Mouse (Mus musculus) CH12F3 (cell line): ENCODE measurements around the gene Gtf3c1.

Experiments used
- in situ Hi-C: fragments of 300-500 bp; cut with MboI; formaldehyde crosslinking; loops from 2 replicates; pipeline ENCODE4 v1.14.3; 2020; ENCODE audit warnings: low sequenced_read_pairs

The Gtf3c1 gene

DNA sequence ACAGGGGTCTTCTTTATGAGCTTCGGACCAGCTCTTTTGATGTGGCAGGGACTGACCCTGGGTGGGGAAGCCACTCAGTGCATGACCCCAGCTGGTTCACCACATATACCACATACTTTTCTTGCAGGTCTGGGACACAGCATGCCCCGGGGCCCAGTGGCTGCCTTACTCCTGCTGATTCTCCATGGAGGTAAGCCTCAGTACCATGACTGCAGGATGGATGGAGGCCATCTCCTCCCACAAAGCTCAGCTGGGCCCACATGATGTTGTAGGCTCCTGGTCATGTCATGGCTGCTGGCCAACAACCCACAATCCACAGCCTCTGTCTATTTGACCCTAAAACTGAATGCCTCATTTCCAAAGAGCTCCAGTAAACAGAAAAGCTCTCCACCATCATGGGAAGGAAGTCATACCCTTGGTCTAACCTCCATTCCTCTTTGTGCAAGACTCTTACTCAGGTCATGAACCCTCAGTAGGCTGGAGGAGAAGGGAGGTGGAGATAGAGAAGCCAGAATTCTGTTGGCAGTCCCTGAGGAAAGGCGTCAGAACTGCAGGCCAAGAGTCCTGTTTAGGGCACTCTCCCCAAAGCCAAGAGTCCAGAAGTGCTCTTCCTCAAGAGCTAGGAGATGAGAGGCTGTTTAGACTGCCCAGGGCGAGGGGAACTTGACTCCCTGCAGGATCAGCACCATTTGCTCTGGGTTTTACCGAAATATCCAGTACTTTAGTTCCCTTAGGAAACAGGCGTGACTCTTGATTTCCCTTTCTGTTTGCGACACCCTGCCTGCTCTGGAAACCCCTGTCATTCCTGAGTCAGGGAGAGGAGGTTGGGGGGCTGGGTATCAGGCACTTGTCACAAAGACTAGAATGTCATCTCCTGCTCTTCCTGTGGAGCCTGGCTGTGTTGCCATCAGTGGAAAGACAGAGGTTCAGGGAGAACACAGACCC lies 84.6 kb downstream of the Gtf3c1 start:
- in situ Hi-C loops: no loop called here

DNA sequence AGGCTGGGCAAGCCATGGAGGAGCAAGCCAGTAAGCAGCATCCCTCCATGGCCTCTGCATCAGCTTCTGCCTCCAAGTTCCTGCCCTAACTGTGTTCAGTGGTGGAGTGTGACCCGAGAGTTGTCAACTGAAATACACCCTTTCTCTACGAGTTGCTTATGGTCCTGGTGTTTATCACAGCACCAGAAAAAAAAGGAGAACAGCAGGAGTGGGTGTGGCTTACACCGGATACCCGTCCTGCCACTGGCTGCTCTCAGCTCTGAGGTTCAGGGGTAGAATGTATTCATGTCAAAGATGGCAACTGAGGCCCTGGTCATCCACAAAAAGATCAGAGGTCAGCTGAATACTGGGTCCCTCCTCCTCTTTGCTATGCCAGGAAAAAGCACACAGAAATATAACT lies 87.5 kb downstream of the Gtf3c1 start:
- in situ Hi-C loops: no loop called here

DNA sequence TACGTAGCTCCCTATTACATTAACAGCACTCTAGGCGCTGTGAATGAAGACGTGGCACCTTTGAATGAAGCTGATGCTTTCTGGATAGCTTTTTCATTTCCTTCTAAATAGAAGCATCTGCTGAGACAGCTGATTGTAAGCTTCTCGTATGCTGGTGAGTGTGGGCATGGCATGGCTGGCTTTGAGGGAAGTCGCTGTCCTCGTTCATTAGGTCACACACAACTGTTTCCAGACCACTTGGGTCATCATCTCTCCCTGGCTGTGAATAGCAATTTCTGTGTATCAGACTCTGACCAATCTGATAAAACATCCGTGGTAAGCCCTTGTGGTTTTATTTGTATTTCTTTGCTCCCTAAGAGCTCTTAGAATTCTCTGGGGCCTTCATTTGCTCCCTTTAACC lies 89.6 kb downstream of the Gtf3c1 start:
- in situ Hi-C loops: no loop called here

DNA sequence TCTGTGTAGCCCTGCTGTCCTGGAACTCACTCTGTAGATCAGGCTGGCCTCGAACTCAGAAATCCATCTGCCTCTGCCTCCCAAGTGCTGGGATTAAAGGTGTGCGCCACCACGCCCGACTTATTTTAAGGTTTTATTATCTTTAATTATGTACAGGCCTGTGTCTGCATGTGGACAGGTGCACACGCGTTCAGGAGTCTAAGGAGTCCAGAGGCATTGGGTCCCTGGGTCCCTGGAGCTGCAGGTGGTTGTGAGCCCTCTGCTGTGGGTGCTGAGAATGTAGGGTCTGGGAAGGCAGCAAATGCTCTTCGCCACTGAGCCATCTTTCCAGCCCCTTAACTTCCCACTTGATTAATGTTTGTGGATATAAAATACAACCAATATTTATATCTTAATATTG lies 92.1 kb downstream of the Gtf3c1 start:
- in situ Hi-C loops: no loop called here

DNA sequence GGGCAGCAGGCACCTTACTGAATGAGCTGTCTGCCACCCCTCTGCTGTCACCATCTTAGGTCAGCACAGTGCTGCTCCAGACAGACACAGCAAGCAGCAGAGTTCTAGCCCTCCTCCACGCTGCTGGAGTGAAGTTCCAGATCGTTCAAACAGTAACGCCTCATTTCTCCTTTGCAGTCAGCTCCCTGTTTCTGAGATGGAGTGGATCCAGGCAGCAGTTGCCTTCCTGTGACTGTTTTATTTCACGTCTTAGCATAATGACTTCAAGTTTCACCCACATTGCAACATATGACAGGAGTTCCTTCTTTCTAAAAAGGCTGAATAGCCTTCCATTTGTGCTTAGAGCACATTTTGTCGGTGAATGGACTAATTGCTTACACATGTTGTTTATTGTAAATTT lies 94.0 kb downstream of the Gtf3c1 start:
- in situ Hi-C loops: no loop called here

DNA sequence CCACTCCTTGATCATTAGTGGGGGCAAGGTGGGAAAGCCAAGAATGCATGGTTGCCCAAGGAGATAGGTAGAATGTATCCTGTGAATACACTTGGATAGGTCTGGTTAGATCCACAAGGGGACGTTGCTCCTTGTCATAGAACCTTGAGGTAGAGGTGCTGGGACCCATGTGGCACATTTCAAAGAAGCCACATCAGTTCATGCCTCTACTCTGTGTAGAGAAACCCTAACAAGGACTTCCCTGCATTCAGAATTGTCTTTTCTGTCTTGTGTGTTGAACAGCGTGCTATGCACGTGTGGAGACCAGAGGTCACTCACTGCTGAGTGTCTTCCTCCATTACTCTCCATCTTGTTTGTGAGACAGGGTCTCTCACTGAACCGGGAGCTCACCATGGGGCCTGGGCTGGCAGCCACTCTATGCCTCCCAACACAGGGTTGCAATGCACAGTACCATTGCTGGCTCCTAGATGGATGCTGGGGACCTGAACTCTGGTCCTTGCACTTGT lies 99.3 kb downstream of the Gtf3c1 start:
- in situ Hi-C loops: no loop called here

DNA sequence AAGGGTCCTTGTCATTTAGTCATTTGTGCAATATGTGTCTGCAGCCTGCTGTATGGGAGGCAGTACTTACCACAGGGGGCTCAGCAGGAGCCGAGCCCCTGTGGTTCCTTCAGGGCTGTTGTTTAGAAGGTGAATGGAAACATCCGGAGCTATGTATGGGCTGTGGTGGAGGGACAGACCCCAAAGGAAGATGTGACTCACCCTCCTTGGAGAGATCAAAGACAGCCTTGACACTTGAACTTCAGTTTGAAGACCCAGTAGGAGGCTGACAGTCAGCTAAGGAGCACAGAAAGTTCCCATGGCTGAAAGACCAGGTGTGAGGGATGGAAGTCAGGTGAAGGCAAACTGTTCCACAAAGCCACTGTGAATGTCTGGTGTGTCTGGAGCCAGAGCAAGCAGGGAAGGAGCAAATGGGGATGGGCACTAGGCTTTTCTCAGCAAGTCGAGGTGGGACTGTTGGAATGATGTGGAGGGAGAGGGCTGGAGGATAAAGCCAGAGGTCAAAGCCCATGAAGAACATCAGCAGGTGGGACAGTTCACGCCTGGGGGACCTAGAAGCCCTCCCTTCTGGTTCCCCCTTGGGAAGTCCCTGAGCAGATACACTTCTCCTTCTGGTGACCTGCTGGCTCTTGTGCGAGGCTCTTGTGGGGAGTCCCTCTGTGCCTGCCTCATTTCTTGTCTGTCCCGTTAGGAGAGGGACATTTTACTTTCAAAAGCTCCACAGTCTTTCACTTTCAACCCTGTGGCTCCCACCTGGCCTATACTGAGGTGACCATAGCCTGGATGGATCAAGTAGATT lies 100.0 kb downstream of the Gtf3c1 start:
- in situ Hi-C loops: no loop called here

DNA sequence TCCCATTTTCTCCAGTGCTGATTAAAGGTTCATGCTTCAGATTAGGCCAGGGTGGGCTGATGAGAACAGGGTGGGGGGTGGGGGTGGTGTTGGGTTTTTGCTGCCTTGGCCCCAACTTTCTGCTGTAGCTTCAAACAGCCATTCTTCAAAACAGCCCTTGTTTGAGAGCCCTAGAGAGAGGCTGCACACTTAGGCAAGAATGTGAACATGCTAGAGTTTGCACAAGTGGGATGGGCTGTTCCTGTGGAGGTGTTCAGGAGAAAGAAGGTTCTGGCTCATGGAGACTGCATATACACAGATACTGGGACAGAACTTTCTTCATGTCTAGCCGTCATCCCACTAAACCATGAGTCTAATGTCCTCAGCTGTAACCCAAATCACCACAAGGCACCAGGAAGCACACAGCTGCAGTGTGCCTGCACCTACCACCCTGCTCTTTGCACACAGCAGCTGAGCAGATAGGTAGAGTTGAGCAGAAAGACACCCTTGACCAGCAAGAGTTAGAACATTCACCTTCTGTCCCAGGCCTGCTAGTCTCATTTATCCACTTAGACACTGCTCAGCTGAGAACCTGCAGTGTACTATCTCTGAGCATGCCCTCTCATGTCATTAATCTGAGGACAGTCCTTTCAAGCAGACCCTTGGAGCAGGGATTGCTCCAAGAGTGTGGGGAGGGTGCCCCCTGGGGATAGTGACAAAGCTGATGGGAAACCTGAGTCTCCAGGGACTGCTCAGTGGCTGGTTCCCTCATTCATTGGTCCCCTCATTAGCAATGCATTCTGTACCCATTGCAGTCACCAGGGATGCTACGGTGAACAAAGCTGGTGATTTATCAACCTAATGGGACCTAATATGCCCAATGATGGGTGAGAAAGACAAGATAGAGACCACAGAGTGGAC lies 101.1 kb downstream of the Gtf3c1 start:
- in situ Hi-C loops: no loop called here

DNA sequence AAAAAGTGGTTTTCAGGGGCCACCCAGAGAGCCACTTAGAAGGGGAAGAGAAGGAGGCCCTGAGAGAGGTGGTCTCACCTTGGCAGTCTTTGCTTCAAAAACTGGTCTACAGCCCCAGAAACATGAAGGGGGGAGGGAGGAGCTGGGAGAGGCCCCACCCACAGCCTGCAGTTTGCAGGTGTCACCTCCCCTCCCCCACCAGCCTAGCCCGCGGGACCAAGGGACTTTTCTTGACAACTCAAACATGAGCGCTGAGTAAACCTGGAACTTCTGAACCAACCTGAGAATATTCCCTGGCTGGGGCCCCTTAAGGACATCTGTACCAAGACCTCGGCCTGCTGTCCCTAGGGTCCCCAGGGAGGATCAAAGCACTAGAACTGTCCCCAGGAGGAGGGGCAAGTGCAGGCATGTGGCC lies 101.8 kb downstream of the Gtf3c1 start:
- in situ Hi-C loops: no loop called here

DNA sequence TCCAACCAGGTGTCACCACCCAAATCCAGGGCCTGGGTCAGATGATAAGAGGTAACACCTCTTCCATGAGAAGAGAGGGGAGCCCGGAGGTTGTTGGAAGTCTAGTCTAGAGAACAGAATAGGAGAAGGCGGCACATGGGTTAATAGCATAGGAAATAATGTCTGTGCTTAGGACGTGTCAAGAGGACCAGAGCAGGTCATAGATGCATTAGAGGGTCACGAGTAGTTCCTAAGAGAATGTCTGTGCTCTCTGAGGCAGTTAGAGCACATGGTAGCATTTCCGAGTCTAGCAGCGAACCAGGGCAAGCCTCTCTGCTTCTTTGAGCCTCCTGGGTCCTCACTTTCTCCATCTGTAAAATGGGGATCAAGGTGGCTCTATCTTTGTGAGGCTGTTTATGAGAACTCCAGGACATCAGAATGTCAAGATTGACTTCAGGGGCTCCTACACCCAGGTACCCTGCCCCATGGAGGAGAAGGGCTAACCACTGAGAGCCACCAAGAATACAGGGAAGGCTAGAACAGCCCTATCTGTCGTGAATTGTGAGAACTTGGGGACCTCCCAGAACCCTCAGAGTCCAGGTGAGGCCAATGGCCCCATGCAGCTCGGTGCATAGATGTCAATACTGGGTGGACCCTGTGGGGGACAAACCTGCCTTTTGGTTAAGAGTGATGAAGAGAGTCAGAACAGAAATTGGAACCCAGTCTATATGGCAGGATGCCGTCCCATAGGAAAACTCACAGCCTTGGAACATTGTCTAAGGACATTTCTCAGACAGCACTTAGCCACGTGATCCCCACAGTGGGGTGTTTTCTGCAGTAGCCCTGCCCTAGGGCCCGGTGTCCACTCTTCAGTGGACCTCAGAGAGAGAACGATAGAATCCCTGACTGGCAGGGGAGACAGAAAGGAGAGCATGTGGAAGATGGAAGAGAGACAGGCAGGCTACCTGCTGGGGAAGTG lies 102.9 kb downstream of the Gtf3c1 start:
- in situ Hi-C loops: no loop called here

DNA sequence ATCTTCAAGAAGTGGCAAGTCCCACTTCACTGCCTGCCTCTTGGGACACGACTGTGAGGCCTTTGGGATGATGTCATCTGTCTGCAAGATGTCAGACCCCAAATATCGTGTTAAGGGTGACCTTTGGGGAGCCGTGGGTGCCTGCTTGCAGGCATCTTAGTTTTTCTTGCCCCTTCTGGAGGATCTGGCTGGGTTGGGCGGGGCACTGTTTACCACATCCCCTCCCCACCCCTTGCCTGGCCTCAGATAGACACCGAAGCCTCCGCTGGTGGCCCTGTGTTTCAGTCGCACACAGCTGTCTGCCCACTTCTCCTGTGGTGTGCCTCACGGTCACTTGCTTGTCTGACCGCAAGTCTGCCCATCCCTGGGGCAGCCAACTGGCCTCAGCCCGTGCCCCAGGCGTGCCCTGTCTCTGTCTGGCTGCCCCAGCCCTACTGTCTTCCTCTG lies 104.4 kb downstream of the Gtf3c1 start, which contains the start of gene Il21r:
Il21r (plus strand) TSS at position 245 of the 447 bp plus-strand sequence.
- in situ Hi-C loops: no loop called here

DNA sequence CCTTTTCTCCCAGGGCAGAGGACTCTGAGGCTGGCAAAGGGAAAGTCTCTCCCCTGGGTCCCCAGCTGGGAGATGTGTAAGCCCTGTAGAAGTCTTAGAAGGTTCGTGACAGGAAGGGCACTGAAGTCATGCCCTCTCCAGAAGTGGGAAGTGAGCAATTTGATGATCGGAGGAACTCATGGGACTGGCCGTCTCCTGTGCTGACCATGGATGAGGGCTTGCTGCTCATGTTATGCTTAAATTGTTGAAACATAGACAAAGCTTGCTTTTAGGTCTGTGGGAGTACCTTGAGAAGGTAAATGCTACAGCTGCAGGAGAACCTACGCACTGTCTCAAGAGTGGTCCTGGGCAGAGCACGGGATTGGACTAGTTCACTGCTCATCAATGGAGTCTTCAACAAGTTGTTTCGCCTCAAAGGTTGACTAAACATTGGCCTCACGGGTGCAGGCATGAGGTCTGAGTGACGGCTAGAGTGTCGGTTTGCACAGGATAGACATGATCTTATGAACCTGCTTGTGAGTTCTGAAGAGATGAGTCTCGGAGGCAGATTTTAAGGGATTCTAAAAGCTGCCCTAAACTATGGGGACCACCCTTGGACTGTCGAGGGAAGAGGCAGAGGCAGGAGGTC lies 105.6 kb downstream of the Gtf3c1 start:
- in situ Hi-C loops: no loop called here

DNA sequence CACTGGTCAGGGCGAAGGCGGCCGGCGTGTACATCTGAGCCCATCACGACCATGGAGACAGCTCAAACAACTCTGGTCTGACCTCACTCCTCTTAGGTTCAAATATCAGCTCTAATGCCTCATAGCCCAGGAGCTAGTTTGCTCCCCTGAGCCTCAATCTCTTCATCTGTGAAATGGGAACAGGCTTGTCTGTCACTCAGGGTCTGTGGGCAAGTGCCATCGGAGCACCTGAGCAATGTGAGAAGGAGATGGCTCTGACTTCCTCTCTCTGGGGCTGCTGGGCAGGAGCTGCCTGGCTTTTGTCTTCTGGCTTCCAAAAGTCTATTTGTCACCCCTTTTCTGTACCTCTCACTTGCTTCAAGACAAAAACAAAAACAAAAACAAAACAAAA lies 106.3 kb downstream of the Gtf3c1 start:
- in situ Hi-C loops: no loop called here

DNA sequence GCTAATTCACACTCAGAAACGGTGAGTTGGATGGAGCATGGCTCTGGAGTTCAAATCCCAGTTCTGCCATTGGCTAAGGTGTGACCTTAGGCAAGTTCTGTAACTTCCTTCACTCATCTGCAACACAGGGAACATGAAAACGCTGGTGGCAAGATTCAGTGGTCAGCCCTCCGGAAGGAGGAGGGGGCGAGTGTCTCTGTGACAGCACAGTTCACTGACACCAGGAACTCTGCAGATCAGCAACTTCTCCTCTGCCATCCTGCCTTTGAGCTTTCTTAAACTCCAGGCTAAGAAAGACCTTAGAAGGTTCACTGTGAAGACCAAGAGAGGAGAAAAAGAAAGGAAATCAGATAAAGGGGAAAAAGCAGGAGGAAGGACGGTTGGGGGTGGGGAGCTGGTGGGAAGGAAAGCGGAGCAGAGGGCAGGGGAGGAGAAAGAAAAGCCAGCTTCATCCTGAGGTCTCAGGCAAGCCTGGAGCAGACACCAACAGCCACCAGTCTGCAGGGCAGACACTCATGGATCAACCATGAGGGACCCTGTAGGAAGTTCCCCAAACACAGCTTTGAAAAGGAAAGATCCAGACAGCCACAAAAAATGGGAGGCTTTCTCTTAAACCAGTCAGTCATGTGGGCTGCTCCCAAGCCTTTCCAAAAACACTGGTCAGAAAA lies 106.8 kb downstream of the Gtf3c1 start:
- in situ Hi-C loops: no loop called here

DNA sequence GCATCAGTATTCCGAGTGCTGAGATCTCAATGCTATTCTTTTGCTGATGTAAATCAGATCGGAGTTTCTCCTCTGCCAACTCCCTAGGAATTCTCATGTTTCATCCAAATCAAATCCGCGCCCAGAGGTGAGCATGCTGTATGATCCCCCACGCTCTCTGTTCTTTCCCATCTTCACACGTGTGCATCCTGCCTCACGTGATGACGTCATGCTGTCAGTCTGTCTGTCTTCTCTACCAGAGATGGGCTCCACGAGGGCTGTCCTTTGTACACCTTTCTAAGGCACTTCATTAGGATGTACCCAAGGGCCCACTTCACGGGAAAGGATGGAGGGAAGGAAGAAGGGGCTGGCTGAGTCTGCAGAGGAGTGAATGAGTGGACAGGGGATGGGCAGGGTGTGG lies 107.4 kb downstream of the Gtf3c1 start:
- in situ Hi-C loops: no loop called here

DNA sequence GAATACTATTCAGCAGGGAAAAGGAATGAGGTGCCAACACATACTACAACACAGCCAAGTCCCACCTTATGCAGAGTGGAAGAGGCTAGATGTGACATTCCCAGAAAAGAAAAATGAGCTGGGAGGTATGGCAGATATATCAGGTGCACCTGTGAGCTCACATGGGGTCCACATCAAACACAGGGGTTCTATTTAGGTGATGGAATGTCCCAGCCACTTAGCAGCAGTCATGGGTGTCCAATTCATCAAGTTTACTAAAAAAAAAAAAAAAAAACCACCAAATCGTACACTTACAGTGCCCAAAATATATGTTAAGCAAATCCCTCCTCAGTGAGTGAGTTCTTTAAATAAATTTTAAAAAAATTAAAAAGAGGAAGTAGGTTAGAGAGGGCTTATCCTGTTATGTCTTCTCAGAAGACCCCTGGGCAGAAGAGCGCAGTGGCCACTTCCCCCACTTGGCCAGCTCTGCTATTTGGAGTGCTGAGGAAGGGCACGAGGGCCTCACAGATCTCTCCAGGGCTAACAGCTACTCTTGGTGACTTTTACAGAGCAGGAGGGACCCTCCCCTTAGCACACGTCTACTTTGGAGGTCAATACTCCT lies 108.1 kb downstream of the Gtf3c1 start:
- in situ Hi-C loops: no loop called here

DNA sequence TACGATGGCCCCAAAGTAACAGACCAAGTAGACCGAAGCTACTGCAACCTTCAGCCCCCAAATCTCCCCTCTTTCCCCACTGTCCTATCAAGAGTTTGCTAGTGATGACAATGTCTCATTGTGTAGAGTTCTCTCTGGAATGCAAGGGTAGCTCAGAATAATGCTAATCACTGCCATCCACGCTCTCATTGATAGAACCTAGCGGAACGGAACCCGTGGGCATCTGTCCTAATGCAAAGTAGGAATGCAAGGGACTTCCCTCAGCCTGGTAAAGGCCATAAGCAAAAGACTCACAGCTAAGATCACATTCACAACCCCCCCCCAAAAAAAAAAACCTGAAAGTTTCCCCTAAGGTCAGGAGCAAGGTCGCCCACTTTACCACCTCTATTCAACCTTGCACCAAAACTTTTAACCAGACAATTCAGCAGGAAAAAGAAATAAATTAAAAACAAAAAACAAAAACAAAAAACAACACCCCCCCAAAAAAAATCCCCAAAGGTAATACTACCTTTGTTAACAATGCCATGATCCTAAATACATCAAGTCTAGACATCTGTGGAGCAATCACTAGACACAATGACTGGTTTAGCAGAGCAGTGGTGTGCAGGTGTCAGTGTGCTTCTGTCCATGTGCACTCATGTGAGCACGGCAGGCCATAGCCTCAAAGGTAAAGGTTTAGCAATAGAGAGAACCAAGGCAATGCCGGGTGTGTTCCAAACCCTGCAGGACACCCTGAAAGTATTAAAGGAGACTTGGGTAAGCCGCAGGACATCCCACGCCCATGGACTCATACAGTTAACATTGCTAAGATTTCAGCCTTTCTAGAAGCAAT lies 109.8 kb downstream of the Gtf3c1 start:
- in situ Hi-C loops: no loop called here
